Mouse (Mus musculus): ENCODE data around the gene Trim23. TPM values are rescaled to one million over a fixed set of nuclear protein-coding genes. Genes with fewer than 3 reads are reported as not detected.

The Trim23 gene
- total RNA-seq, 2 experiments from 2014 or later = 25.4 to 28.6 TPM

Other genes with a start within 250 kb of the Trim23 start
- 10 to 100 TPM; 25.2 to 27.5 TPM for gene Nln, start 69.2 kb upstream of the Trim23 start, total RNA-seq (2021)
- gene Sgtb, start 69.1 kb upstream of the Trim23 start, total RNA-seq (2021) = 1 to 10 TPM; 5.7 to 6.4 TPM
- gene Trappc13, start 328 bp upstream of the Trim23 start, total RNA-seq (2021) = 10 to 100 TPM; 48.1 to 49.4 TPM
- 10 to 100 TPM; 10.8 to 11.0 TPM for gene Cenpk, start 49.8 kb downstream of the Trim23 start, total RNA-seq (2021)
- gene Ppwd1, start 50.0 kb downstream of the Trim23 start, total RNA-seq (2021) = 10 to 100 TPM; 21.5 to 21.6 TPM
- 1 to 10 TPM; 5.6 to 8.1 TPM for gene Adamts6, start 109.0 kb downstream of the Trim23 start, total RNA-seq (2021)